Mouse (Mus musculus) heart, embryonic 12.5 days (tissue): Measurements from ENCODE around the gene Elmo1. TPM values are rescaled to one million over a fixed set of nuclear protein-coding genes. Genes with fewer than 3 reads are reported as not detected.

ENCODE experiments used
- ATAC-seq: fragments of 200-750 bp; cut with Nextera tagmentation; 2 replicates; pipeline ENCODE4 v1.8.0; 2017; ENCODE audit warnings: moderate TSS enrichment, moderate library complexity; ENCODE audit not compliant: insufficient number of reproducible peaks, low FRiP score
- H3K27ac ChIP-seq: fragments of 300-500 bp; sonication (generic); 2 replicates; pipeline ENCODE4 v1.5.1; 2016; ENCODE audit warnings: mild to moderate bottlenecking, moderate library complexity; ENCODE audit not compliant: poor library complexity, severe bottlenecking
- H3K27me3 ChIP-seq: fragments of 300-500 bp; sonication (generic); replicated peaks from 2 replicates; pipeline ENCODE4 v1.6.1; 2016; ENCODE audit warnings: mild to moderate bottlenecking, moderate library complexity
- H3K36me3 ChIP-seq: fragments of 300-500 bp; sonication (generic); 2 replicates; pipeline ENCODE4 v1.6.1; 2016; ENCODE audit warnings: mild to moderate bottlenecking, moderate library complexity
- H3K4me1 ChIP-seq: fragments of 300-500 bp; sonication (generic); replicated peaks from 2 replicates; pipeline ENCODE4 v1.6.1; 2016; ENCODE audit warnings: mild to moderate bottlenecking
- H3K4me2 ChIP-seq: fragments of 300-500 bp; sonication (generic); 2 replicates; pipeline ENCODE4 v1.6.1; 2016; ENCODE audit warnings: mild to moderate bottlenecking, moderate library complexity
- H3K4me3 ChIP-seq: fragments of 300-500 bp; sonication (generic); 2 replicates; pipeline ENCODE4 v1.5.1; 2016; ENCODE audit warnings: mild to moderate bottlenecking
- H3K9ac ChIP-seq: fragments of 300-500 bp; sonication (generic); 2 replicates; pipeline ENCODE4 v1.6.1; 2016; ENCODE audit warnings: mild to moderate bottlenecking, moderate library complexity
- H3K9me3 ChIP-seq: fragments of 300-500 bp; sonication (generic); replicated peaks from 2 replicates; pipeline ENCODE4 v1.6.1; 2016; ENCODE audit warnings: mild to moderate bottlenecking, moderate library complexity
- WGBS: fragments of 180-500 bp; shearing (Covaris S2); methylation state at CpG from one replicate; pipeline ENCODE4 v1.1.7; 2016; 5-methylcytosine and 5-hydroxymethylcytosine counted together
- polyA plus RNA-seq: library from polyadenylated mRNA; unstranded; fragments of >200 nt; fragmentation: Nextera tagmentation; extraction: Ambion mirVana; gene quantifications from 2 replicates; pipeline ENCODE4 v1.2.1, GENCODE M21; 2016

The Elmo1 gene
- polyA plus RNA-seq, 1 experiment from 2014 or later: 8.8 TPM

DNA sequence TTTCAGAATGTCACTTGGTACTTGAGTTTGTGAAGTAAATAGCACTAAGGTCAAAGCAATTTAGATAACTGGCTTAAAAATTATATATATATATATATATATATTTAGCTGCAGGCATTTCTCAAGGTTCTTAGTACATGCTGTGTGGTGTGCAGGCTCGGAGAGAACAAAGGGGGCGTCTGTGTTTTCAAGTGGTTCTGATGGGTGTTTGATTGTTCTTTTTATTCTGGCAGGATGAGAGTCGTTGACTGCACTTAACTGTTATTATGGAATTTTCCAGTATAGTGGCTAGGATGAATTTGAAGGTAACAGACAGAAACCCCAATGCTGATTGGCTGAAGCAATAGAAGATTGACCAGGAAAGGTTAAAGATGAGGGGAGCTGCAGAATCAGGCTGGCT lies 33.6 kb downstream of the Elmo1 start:
- Histone ChIP-seq H3K27me3 (no peaks in the 10 kb centered on the region), H3K4me1 (no peaks in the 10 kb centered on the region), H3K4me2 (no peak overlapping the region), H3K4me3 (no peak overlapping the region), H3K36me3 (no peaks in the 10 kb centered on the region), H3K9ac (no peak overlapping the region), H3K9me3 (no peaks in the 10 kb centered on the region), H3K27ac (no peak overlapping the region)
- ATAC-seq: no peak
- WGBS: 48% methylated on average over 3 of the region's 3 CpGs

DNA sequence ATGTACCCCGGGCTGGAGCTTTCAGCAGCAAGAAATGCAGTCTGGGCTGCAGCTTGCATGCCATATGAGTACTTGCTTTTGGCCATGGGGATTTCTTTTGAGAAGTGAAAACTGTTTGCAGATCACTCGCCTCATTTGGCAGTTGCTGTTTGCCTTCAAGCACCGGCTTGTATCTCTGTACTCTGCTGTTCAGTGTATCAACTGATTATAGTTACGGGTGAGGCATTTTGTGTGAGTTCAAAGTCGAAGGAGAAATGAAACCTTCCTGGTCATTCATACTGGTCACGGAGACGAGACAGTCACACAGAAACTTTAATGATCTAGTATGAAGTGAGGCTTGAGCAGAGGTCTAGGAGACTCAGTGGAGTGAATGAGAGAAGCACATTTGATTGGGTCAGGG lies 34.6 kb downstream of the Elmo1 start:
- H3K36me3 ChIP-seq: no peaks in the 10 kb centered on the region
- no peak overlapping the region for H3K9ac ChIP-seq
- ATAC-seq: no peak
- 47% methylated on average over 7 of the region's 7 CpGs for WGBS
- H3K4me2 ChIP-seq: no peak overlapping the region
- no peaks in the 10 kb centered on the region for H3K9me3 ChIP-seq
- no peaks in the 10 kb centered on the region for H3K27me3 ChIP-seq
- H3K4me1 ChIP-seq: 0 out of 2 replicates have a peak, but pooled peaks cover 4% of the 10 kb centered on the region
- H3K27ac ChIP-seq: no peak overlapping the region
- H3K4me3 ChIP-seq: no peak overlapping the region

DNA sequence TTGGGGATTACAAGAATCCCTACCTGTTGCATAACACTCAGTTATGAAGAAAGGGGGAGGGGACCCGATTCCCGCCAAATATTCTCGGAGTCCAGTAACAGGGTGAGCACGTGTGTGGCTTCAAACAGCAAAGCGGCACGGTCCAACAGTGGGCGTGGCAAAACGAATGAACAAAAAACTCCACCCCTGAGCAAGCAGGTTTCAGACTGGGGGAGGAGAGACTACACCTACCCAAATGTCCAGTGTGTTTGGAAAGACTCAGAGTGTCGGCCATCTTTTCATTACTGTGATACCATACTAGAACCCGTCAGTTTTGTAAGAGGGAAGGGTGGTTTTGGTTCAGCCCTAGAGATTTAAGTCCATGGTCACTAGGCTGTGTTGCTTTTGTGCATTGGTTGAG lies 35.4 kb downstream of the Elmo1 start:
- 89% methylated on average over 10 of the region's 10 CpGs for WGBS
- no peaks in the 10 kb centered on the region for H3K36me3 ChIP-seq
- no peak for ATAC-seq
- H3K9ac ChIP-seq: no peak overlapping the region
- H3K4me1 ChIP-seq: 0 out of 2 replicates have a peak, but pooled peaks cover 4% of the 10 kb centered on the region
- no peak overlapping the region for H3K4me3 ChIP-seq
- H3K27ac ChIP-seq: no peak overlapping the region
- H3K9me3 ChIP-seq: no peaks in the 10 kb centered on the region
- no peaks in the 10 kb centered on the region for H3K27me3 ChIP-seq
- H3K4me2 ChIP-seq: no peak overlapping the region

- Histone ChIP-seq H3K4me1 (0 out of 2 replicates have a peak, but pooled peaks cover 4% of the 10 kb centered on the region), H3K36me3 (no peaks in the 10 kb centered on the region), H3K27ac (no peak overlapping the region), H3K4me2 (no peak overlapping the region), H3K27me3 (no peaks in the 10 kb centered on the region), H3K9ac (no peak overlapping the region), H3K4me3 (no peak overlapping the region), H3K9me3 (no peaks in the 10 kb centered on the region)
- no peak for ATAC-seq
- 73% methylated on average over 4 of the region's 4 CpGs for WGBS
Measured at GRCm38 (mm10) chr13:20127553-20127952, 37.2 kb downstream of the Elmo1 start.

GRCm38 (mm10) chr13:20128097-20128496 lies 37.7 kb downstream of the Elmo1 start:
- peaks cover 9% of the 10 kb centered on the region for H3K4me1 ChIP-seq
- H3K4me2 ChIP-seq: no peak overlapping the region
- H3K27ac ChIP-seq: no peak overlapping the region
- no peaks in the 10 kb centered on the region for H3K36me3 ChIP-seq
- WGBS: 74% methylated on average over 4 of the region's 4 CpGs
- no peak overlapping the region for H3K9ac ChIP-seq
- no peak overlapping the region for H3K4me3 ChIP-seq
- no peaks in the 10 kb centered on the region for H3K27me3 ChIP-seq
- H3K9me3 ChIP-seq: no peaks in the 10 kb centered on the region
- no peak for ATAC-seq

- no peak overlapping the region for H3K27ac ChIP-seq
- H3K9me3 ChIP-seq: no peaks in the 10 kb centered on the region
- no peaks in the 10 kb centered on the region for H3K36me3 ChIP-seq
- 81% methylated on average over 3 of the region's 3 CpGs for WGBS
- H3K9ac ChIP-seq: no peak overlapping the region
- peaks cover 24% of the 10 kb centered on the region for H3K4me1 ChIP-seq
- no peak for ATAC-seq
- no peak overlapping the region for H3K4me3 ChIP-seq
- H3K27me3 ChIP-seq: no peaks in the 10 kb centered on the region
- no peak overlapping the region for H3K4me2 ChIP-seq
Measured at GRCm38 (mm10) chr13:20130731-20131130, 40.3 kb downstream of the Elmo1 start.

- no peaks in the 10 kb centered on the region for H3K9me3 ChIP-seq
- H3K9ac ChIP-seq: no peak overlapping the region
- WGBS: 68% methylated on average over 5 of the region's 5 CpGs
Measured at GRCm38 (mm10) chr13:20131322-20131997, 41.1 kb downstream of the Elmo1 start.

DNA sequence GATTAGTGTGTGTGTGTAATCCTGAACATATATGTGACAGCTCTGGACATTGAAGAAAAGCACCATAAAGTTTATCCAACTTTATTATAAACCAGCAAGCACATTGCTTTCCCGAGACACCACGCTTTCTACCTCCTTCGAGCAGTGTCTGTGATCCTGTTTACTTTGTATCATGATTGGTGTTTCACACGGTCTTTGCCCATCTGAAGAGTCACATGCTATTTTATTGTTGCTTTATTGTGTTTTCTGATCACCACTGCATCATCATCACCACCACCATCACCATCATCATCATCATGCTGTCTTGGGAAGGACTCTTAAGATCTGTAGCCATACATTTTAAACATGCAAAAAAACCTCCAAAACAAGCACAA lies 41.6 kb downstream of the Elmo1 start:
- ATAC-seq: no peak
- no peak overlapping the region for H3K4me3 ChIP-seq
- H3K9ac ChIP-seq: no peak overlapping the region
- 83% methylated on average over 4 of the region's 4 CpGs for WGBS
- no peak overlapping the region for H3K27ac ChIP-seq
- no peaks in the 10 kb centered on the region for H3K27me3 ChIP-seq
- no peaks in the 10 kb centered on the region for H3K36me3 ChIP-seq
- H3K4me2 ChIP-seq: no peak overlapping the region
- H3K4me1 ChIP-seq: peaks cover 24% of the 10 kb centered on the region
- H3K9me3 ChIP-seq: no peaks in the 10 kb centered on the region

More at GRCm38 (mm10) chr13:20131322-20131997, 41.1 kb downstream of the Elmo1 start:
- H3K36me3 ChIP-seq: no peaks in the 10 kb centered on the region
- H3K4me2 ChIP-seq: no peak overlapping the region
- no peaks in the 10 kb centered on the region for H3K27me3 ChIP-seq
- H3K4me1 ChIP-seq: peaks cover 24% of the 10 kb centered on the region
- peak; percentile 58; the same call in 1 of the 2 replicates for ATAC-seq
- H3K27ac ChIP-seq: no peak overlapping the region
- H3K4me3 ChIP-seq: no peak overlapping the region

DNA sequence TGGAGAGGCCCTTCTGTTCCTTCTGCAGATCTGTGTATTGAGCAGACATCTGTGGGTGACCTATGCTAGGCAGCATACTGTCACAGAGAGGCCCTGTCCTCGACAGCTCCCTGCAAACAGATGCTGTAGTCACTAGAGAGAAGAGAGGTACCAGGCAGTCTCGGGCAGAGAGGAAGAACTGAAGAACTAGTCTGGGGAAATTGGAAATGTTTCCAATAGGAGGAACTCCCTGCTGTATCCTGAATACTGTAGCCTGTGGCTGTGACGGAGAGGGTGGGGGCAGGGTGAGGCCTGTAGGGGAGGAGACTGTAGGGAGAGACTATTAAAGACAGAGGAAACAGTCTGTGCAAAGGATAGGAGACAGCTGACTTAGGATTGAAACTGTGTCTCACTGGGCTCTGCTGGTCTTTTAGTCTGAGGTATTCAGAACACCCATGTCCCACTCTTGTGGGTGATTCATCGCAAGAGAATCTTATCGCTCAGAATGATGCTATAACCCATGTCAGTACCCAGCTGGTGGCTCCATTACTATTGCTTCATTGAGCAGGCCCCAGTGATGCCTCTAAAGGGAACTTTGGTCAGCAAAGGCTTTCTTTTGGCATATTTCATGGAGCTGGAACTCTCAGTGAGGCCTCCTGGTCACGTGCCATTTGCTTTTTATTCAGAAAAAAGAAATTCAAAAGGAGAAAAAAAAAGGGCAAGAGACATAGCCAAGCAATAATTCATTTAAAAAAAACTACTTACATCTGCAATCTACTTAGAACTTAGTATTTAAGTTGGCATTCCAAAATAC lies 43.4 kb downstream of the Elmo1 start:
- Histone ChIP-seq H3K4me1 (peaks cover 28% of the 10 kb centered on the region), H3K36me3 (no peaks in the 10 kb centered on the region), H3K27ac (peak overlapping the region; percentile 63; the same call in 1 of the 2 replicates), H3K4me2 (no peak overlapping the region), H3K27me3 (no peaks in the 10 kb centered on the region), H3K9ac (no peak overlapping the region), H3K9me3 (no peaks in the 10 kb centered on the region), H3K4me3 (no peak overlapping the region)
- peak; percentile 60; the same call in 1 of the 2 replicates for ATAC-seq
- 49% methylated on average over 6 of the region's 6 CpGs for whole genome bisulfite sequencing

DNA sequence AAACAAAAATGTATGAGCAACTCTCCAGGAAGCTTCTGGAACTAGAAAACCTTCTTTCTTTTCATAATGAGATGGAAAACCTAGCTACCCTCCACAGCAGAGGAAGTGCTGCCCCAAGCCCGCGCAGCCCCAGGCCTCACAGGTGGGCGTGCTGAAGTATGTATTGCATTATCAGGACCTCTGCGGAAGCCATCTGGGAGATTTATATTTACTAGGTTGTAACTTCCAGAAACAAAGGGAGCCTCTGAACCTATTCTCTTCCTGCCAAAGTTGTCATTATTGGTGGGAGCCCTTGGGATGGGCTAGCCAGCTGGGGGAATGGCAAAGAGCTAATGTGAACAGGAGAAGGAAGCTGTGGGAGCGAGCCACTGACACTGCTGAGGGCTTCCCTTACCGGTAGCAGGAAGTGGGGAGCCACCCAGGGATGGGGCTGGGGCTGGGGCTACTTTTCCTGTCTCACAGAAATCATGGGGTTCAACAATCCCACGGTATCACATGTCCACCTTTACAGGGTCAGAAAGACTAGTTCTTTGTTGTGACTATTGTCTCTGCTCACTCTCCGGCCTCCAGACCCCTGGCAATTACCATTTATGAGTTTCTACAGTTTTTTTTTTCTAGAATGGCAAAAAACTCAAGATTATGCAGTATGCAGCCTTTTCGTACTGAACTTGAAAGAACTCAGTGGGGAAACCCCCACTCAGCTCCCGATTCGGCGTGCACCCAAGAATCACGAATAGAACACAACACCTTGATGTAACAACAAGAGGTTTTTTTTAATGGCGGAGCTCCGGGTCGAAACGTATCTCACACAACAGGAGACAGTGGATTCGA lies 44.2 kb downstream of the Elmo1 start:
- H3K27ac ChIP-seq: no peak overlapping the region
- H3K4me1 ChIP-seq: peaks cover 30% of the 10 kb centered on the region
- WGBS: 79% methylated on average over 18 of the region's 18 CpGs
- H3K4me2 ChIP-seq: no peak overlapping the region
- no peaks in the 10 kb centered on the region for H3K27me3 ChIP-seq
- ATAC-seq: no peak
- no peaks in the 10 kb centered on the region for H3K9me3 ChIP-seq
- no peak overlapping the region for H3K9ac ChIP-seq
- no peaks in the 10 kb centered on the region for H3K36me3 ChIP-seq
- H3K4me3 ChIP-seq: no peak overlapping the region

GRCm38 (mm10) chr13:20136753-20137152 lies 46.4 kb downstream of the Elmo1 start:
- Histone ChIP-seq H3K27ac (no peak overlapping the region), H3K27me3 (no peaks in the 10 kb centered on the region), H3K36me3 (no peaks in the 10 kb centered on the region), H3K9ac (no peak overlapping the region), H3K4me2 (no peak overlapping the region), H3K4me3 (no peak overlapping the region), H3K9me3 (no peaks in the 10 kb centered on the region), H3K4me1 (peaks cover 28% of the 10 kb centered on the region)
- no peak for ATAC-seq
